Mouse (Mus musculus) midbrain, embryonic 14.5 days (tissue): ENCODE measurements around the gene Mlph. TPM values are rescaled to one million over a fixed set of nuclear protein-coding genes. Genes with fewer than 3 reads are reported as not detected.

Experiments used
- ATAC-seq: fragments of 200-750 bp; cut with Nextera tagmentation; 2 replicates; pipeline ENCODE4 v1.8.0; 2017; ENCODE audit warnings: moderate number of reproducible peaks, moderate library complexity; ENCODE audit not compliant: low FRiP score, low TSS enrichment
- DNase-seq: peaks from one replicate; pipeline ENCODE4 v3.0.0-alpha.2; 2015
- H3K27ac ChIP-seq: fragments of 300-500 bp; sonication (generic); replicated peaks from 2 replicates; pipeline ENCODE4 v1.5.1; 2014; ENCODE audit warnings: mild to moderate bottlenecking, low read depth, low read length, moderate library complexity
- H3K27me3 ChIP-seq: fragments of 300-500 bp; sonication (generic); 2 replicates; pipeline ENCODE4 v1.6.1; 2014; ENCODE audit warnings: low read length, control low read depth, mixed read lengths; ENCODE audit not compliant: control insufficient read depth, insufficient read depth
- H3K36me3 ChIP-seq: fragments of 300-500 bp; sonication (generic); 2 replicates; pipeline ENCODE4 v1.6.1; 2014; ENCODE audit warnings: low read length, control low read depth; ENCODE audit not compliant: control insufficient read depth, insufficient read depth
- H3K4me1 ChIP-seq: fragments of 300-500 bp; sonication (generic); 2 replicates; pipeline ENCODE4 v1.6.1; 2014; ENCODE audit warnings: mild to moderate bottlenecking, antibody characterized with exemption, low read length, control low read depth; ENCODE audit not compliant: control insufficient read depth, insufficient read depth
- H3K4me2 ChIP-seq: fragments of 300-500 bp; sonication (generic); 2 replicates; pipeline ENCODE4 v1.6.1; 2014; ENCODE audit warnings: mild to moderate bottlenecking, low read length, moderate library complexity
- H3K4me3 ChIP-seq: fragments of 300-500 bp; sonication (generic); replicated peaks from 2 replicates; pipeline ENCODE4 v1.5.1; 2014; ENCODE audit warnings: low read depth, low read length
- H3K9ac ChIP-seq: fragments of 300-500 bp; sonication (generic); replicated peaks from 2 replicates; pipeline ENCODE4 v1.6.1; 2014; ENCODE audit warnings: mild to moderate bottlenecking, low read length, moderate library complexity
- H3K9me3 ChIP-seq: fragments of 300-500 bp; sonication (generic); 2 replicates; pipeline ENCODE4 v1.6.1; 2016; ENCODE audit warnings: low read length, control low read depth, mixed read lengths; ENCODE audit not compliant: control insufficient read depth
- WGBS: fragments of 180-500 bp; shearing (Covaris S2); extraction: QIAGEN DNeasy Blood & Tissue Kit; methylation state at CpG from one replicate; pipeline ENCODE4 v1.1.7; 2014; 5-methylcytosine and 5-hydroxymethylcytosine counted together
- polyA plus RNA-seq: library from polyadenylated mRNA; unstranded; fragments of >200 nt; fragmentation: Nextera tagmentation; extraction: Ambion mirVana; gene quantifications from 2 replicates; pipeline ENCODE4 v1.2.1, GENCODE M21; 2014

Gene Mlph
- polyA plus RNA-seq: 0.12 and 0.42 TPM in 2 replicates

DNA sequence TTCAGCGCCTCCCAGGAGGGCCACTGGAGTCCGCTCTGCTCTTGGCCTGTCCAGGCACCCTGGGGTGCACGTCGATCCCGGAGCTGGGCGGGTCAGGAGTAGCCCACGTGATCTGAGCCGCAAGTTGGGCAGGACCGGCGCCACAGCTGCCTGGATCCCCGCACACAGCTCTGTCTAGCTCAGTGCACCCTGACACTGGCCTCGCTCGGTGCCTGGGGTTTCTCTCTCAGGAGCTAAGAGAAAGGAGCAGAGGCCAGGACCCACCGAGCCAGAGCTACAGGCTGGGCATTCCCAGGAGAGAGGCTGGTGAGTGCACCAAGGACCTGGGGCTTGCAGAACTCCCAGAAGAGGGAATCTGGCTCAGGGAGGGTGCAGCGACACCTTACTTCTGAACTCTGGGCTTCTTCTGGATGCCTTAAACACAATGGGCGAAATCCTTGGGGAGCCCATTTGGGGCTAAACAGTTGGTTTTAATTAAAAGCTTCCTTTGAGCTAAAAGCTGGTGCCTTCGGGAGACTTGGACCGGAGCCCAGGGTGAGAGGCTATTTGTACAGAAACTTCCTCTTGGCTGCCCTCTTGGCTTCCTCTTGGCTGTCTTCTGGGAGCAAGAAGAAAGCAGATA, at the start of gene Mlph:
Mlph (plus strand) TSS at position 138 of the 622 bp plus-strand sequence.
- 12% methylated on average over 18 of the region's 18 CpGs for WGBS
- H3K9me3 ChIP-seq: peaks cover 6% of the 10 kb centered on the region
- no peak within 1 kb of the TSS for H3K27ac ChIP-seq
- peak within 1 kb of the TSS; percentile 42 for H3K4me2 ChIP-seq
- H3K4me1 ChIP-seq: 0 out of 2 replicates have a peak, but pooled peaks cover 7% of the 10 kb centered on the region
- DNase-seq (peak; percentile 55), ATAC-seq (no peak)
- H3K36me3 ChIP-seq: no peaks in the 10 kb centered on the region
- no peak within 1 kb of the TSS for H3K9ac ChIP-seq
- H3K27me3 ChIP-seq: no peaks in the 10 kb centered on the region
- no peak within 1 kb of the TSS; the same call in 1 of the 2 replicates for H3K4me3 ChIP-seq

DNA sequence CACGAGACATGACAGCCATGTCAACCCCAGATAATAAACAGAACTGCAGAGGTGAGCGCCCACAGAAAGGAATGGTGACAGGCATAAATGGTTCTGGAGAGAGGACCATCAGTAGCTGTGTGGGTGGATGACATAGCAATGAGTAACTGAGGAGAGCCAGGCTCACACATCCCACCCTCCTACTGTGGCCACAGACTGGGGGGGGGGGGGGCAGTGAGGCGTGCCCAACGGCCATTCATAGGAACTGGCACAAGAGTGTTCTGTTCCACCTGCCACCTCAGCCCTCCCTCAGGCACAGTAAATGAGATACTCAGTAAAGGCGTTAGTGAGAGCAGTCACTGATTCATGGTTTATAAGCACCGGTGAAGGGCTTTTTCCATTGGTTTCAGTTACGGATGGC, 48.2 kb upstream of the Mlph start:
- Histone ChIP-seq H3K27ac (no peak overlapping the region), H3K27me3 (no peaks in the 10 kb centered on the region), H3K9ac (no peak overlapping the region), H3K9me3 (no peaks in the 10 kb centered on the region), H3K4me2 (no peak overlapping the region), H3K36me3 (no peaks in the 10 kb centered on the region), H3K4me3 (no peak overlapping the region), H3K4me1 (no peaks in the 10 kb centered on the region)
- DNase-seq: no peak
- ATAC-seq: no peak
- 89% methylated on average over 7 of the region's 7 CpGs for WGBS

DNA sequence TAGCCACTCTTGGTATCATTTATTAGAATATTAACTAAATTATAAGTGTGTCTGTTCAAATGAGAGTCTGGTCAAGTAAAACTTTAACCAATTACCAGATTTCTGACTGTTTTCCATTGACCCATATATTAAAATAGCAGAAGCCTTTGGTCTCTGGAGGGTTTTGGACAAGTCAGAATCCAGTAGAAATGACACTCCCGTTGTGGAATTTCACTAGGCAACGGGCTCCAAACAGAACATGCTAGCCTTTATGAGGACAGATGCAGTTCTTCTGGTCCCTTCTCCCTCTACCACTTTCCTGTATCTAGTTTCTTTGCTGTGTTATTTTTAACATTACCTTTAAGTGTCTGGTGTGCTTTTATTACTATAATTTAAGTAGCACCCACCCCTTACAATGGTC, 44.3 kb upstream of the Mlph start:
- Histone ChIP-seq H3K36me3 (no peaks in the 10 kb centered on the region), H3K4me2 (no peak overlapping the region), H3K9ac (no peak overlapping the region), H3K4me3 (no peak overlapping the region), H3K27ac (no peak overlapping the region), H3K9me3 (no peaks in the 10 kb centered on the region), H3K27me3 (no peaks in the 10 kb centered on the region), H3K4me1 (no peaks in the 10 kb centered on the region)
- WGBS: 89% methylated on average over 2 of the region's 2 CpGs
- no peak for DNase-seq
- ATAC-seq: no peak

DNA sequence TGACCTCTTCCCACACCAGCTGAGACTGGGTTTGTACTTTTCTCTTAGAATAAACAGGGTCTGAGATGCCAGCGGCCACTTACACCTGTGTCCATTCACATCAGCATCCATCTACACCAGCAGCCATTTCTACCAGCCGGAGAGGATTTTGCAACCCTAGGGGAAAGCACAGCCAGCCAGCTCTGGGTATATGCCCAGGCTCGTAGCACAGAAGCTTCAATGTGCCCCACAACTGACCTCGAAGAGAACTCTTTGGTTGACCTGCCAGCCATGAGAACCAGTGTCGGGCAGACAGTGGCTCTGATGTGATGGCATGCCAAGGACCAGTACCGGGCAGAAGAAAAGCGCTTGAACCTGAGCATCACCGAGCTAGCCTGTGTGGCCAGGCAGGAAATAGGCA, 39.5 kb upstream of the Mlph start:
- no peaks in the 10 kb centered on the region for H3K9me3 ChIP-seq
- no peak overlapping the region for H3K4me2 ChIP-seq
- no peak for ATAC-seq

DNA sequence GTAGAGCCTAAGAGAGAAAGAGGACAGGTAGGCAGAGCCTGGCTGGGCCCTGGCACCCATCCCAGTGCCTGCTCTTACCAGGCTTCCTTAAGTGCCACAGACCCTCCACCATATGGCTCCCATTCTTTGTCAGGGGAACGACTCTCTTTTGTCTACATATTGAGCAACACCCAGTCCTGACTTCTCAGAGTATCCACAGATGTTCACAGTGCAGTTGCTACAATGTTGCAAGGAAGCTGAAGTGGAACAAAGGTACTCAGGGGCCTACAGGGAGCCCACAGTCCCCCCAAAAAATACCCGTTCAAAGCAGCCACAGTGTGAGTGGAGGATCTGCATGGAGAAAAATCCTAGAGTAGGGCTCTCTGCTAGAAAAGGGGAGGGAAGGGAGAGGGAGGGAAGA, 38.9 kb upstream of the Mlph start:
- no peak overlapping the region for H3K27ac ChIP-seq
- DNase-seq: no peak
- H3K9ac ChIP-seq: no peak overlapping the region
- ATAC-seq: no peak
- no peaks in the 10 kb centered on the region for H3K9me3 ChIP-seq
- no peaks in the 10 kb centered on the region for H3K4me1 ChIP-seq
- H3K36me3 ChIP-seq: no peaks in the 10 kb centered on the region
- WGBS: 56% methylated on average over 2 of the region's 2 CpGs
- H3K4me2 ChIP-seq: no peak overlapping the region
- no peak overlapping the region for H3K4me3 ChIP-seq
- H3K27me3 ChIP-seq: no peaks in the 10 kb centered on the region

More for the DNA sequence above, 39.5 kb upstream of the Mlph start:
- Histone ChIP-seq H3K9ac (no peak overlapping the region), H3K36me3 (no peaks in the 10 kb centered on the region), H3K27me3 (no peaks in the 10 kb centered on the region), H3K4me3 (no peak overlapping the region), H3K27ac (no peak overlapping the region), H3K4me1 (no peaks in the 10 kb centered on the region)
- no peak for DNase-seq
- WGBS: 90% methylated on average over 8 of the region's 8 CpGs

DNA sequence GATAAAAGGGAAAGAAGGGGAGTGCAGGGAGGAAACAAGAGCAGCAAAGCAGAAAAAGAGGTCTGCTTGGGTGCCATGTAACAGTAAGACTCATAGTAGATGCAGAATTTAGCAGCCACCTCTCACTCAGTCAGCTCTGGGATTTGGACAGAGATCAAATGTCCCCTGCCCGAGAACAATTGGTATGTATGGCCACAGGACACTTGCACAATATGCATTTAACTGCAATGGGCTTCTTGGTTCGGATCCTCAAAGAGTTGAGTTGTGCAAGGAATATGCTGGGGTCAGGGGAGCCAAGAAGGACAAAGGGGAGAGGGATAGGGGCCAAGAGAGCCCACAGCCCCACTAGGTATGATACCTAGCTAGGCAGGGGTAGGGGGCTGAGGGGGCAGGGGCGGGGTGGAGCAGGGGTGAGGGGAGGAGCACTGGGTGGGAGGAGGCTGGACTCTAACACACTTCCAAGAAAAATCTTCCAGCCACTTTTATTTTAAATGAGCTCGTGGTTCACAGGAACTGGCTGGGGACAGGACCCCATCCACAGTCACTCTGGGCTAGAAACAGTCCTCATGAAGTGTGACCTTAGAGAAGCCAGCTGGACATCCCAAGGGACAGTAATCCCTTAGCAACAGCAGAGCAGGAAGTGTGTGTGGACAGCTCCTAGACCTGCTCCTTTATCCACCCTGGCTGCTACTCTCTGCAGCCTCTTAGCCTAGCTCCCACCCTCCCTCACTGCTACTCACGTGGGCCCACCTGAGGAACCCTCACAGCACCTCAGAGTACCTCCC, 38.2 kb upstream of the Mlph start:
- Histone ChIP-seq H3K36me3 (no peaks in the 10 kb centered on the region), H3K4me2 (no peak overlapping the region), H3K4me3 (no peak overlapping the region), H3K9ac (no peak overlapping the region), H3K4me1 (no peaks in the 10 kb centered on the region), H3K9me3 (no peaks in the 10 kb centered on the region), H3K27ac (no peak overlapping the region), H3K27me3 (no peaks in the 10 kb centered on the region)
- DNase-seq (no peak), ATAC-seq (no peak)
- 66% methylated on average over 5 of the region's 5 CpGs for WGBS

DNA sequence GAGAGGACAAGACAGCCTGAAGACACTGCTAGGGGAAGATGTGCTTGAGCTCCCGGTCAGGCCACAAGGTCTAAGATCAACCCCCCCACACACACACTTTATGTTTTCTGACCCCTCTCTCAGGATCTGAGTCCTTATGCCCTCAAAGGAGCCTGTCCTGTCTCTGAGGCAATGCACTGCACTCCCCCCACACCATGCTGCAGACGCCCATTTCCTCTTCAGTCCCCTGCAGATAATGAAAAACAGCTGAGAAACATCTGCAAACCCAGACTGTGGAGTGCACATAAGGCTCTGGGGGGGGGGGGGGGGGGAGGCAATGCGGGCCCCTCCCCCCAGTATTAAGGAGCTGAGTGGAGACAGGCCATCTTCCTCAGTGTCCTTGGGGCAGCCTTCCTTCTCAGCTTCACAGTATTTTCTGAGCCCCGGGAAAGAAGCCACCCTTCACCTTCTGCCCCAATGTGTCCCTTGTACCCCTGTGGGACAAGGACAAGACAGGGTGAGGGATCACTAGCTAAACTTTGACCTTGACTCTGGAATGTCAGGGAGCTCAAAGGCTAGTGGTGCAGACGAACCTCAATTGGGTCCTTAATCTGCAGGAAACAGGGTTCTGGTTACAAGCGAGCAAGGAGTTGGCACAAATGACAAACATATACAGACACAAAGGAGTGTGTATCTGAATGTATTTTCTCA, 29.0 kb upstream of the Mlph start:
- H3K9ac ChIP-seq: no peak overlapping the region
- no peaks in the 10 kb centered on the region for H3K36me3 ChIP-seq
- DNase-seq: no peak
- no peak for ATAC-seq
- no peak overlapping the region for H3K4me2 ChIP-seq
- no peaks in the 10 kb centered on the region for H3K4me1 ChIP-seq
- no peak overlapping the region for H3K27ac ChIP-seq
- no peak overlapping the region for H3K4me3 ChIP-seq
- WGBS: 77% methylated on average over 6 of the region's 6 CpGs
- no peaks in the 10 kb centered on the region for H3K27me3 ChIP-seq
- H3K9me3 ChIP-seq: no peaks in the 10 kb centered on the region

DNA sequence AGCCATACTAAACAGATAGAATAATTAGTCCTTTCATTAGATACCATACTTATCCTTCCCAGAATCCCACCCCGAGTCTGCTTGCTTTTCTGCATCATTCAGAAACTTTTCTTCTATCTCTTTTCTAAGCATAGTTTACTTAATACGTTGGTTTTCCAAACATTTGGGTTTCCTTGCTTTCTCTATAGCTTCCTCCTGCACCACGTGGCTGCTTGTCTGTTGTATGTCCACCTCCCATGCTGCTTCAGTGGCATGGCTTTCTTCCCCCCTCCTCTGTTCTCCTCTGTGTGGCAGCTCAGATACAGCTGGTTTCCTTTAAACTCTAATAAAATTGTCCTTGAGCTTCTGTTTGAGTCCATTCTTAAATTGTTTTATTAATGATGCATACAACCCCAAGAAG, 20.4 kb upstream of the Mlph start:
- H3K4me3 ChIP-seq: no peak overlapping the region
- WGBS: 76% methylated on average over 3 of the region's 3 CpGs
- H3K9ac ChIP-seq: no peak overlapping the region
- H3K4me1 ChIP-seq: no peaks in the 10 kb centered on the region
- H3K36me3 ChIP-seq: no peaks in the 10 kb centered on the region
- H3K27ac ChIP-seq: no peak overlapping the region
- no peaks in the 10 kb centered on the region for H3K27me3 ChIP-seq
- no peak overlapping the region for H3K4me2 ChIP-seq
- no peaks in the 10 kb centered on the region for H3K9me3 ChIP-seq
- no peak for DNase-seq
- ATAC-seq: no peak
